Mouse (Mus musculus): ENCODE measurements around the gene Ttll1.
A peak's percentile ranks its signal among the peaks of the same experiment; 100 is the strongest.

Gene Ttll1

GRCm38 (mm10) chr15:83510805-83511405 lies at the start of gene Ttll1:
Gene Ttll1 (minus strand): TSS chr15:83510893.
- DNase-seq (ENCODE audit: low spot score in 2 of 2), result peak; percentile 91 to 93

DNA sequence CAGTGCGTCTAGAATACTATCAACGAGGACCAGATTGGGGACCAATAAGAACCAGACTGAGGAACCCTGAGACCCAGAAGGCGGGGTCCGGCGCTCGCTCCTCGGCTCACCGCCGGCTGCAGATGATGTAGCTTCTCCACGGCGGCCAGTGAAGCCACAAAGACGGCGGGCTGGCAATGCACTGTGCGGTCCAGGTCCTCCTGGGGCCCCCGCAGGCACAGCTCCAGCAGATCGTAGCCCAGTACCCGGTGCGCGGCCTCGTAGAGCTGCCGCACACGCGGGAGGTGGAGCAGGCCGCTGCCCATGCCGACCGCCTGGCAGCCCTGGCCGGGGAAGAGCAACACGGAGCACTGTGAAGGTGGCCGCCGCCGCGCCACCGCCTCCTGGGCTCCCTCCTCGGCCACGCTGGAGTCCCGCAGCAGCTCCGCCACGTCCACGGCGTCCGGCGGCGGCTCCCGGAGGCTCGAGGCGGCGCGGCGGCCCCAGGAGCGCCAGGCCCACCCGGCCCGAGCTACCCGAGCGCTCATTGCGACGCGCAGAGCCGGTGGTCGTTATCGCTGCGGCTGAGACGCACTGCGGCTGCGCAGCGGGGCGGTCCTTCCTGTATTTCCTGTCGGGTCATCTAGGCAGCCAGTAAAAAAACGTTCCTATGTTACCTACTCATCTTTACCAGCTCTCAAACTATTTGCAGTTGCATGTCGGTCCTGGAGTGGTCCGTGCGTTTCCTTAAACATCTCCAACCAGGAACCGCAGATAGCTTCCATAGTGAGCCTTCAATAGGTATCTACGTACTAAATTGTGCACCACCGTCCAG lies 44.7 kb upstream of the Ttll1 start:
- DNase-seq (ENCODE audit: low spot score in 2 of 2), result peak; percentile 78 to 83

GRCm38 (mm10) chr15:83553831-83554230 lies 43.1 kb upstream of the Ttll1 start:
- no peak for DNase-seq (ENCODE audit: low spot score in 2 of 2)

GRCm38 (mm10) chr15:83550137-83550536 lies 39.4 kb upstream of the Ttll1 start:
- no peak for DNase-seq (ENCODE audit: low spot score in 2 of 2)

DNA sequence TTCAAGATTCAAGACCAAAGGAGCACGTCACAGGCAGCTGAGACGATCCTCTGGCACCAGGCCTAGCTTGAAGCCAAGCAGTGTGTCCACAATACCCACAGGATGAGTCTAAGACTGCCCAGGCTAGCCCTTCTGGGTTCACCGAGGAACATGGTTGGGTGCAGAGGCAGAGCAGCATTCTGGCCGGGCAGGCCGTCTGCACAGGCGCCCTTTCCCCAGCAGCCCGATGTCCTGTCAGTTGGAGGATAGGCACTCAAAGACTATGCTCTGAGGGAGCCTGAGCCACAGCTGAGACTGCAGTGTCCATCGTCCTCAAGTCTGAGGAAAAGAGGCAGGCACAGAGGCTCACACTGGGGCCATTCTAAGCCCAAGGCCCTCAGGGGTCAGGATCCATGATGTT lies 36.5 kb upstream of the Ttll1 start:
- DNase-seq (ENCODE audit: low spot score in 2 of 2), result no peak

DNA sequence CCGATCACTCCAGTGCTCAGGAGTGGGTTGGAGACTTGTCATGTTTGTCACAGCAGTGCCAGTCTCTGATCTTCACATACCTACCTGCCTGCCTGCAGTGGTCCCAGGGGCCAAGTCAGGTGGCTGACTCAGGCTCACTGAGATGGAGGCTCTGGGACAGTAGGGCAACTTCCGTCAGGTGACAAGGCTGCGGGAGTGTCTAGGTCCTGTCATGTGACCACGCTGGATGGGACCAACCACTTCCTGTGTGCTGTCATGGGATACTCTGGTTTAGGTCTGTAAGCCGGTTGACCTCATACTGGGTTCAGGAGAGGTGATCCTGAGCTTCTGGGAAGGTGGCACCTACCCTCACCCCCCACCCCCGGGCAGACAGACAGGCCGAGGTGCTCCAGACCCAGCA lies 35.3 kb upstream of the Ttll1 start:
- no peak for DNase-seq (ENCODE audit: low spot score in 2 of 2)

DNA sequence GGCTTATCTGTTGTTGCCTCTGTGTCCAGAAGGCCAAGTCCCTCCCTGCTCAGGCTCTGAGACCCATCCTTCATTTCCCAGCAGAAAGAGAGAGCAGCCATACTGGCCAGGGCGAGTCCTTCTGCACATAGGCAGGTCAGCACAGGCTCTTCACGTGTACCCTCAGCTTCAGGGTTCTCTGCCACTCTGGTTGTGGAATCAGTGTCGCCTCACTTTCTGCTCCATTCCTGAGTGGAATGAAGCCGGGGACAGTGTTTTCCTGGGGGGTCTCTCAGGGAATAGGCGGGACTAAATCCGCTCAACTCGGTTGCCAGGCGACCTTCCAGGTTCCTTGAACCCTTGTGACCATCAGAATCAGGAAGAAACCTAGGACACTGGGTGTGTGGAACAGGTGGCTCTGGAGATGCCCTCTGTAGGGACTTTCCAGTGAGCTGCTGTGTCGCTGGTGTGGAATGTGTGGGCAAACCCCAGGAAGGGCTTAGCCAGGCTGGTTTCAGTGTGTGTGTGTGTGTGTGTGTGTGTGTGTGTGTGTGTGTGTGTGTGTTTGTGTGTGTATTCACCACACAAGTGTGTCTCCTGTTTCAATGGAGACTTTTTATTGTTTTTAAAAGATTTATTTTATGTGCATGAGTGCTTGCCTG lies 31.1 kb upstream of the Ttll1 start:
- no peak for DNase-seq (ENCODE audit: low spot score in 2 of 2)

GRCm38 (mm10) chr15:83539905-83540304 lies 29.2 kb upstream of the Ttll1 start:
- no peak for DNase-seq (ENCODE audit: low spot score in 2 of 2)

DNA sequence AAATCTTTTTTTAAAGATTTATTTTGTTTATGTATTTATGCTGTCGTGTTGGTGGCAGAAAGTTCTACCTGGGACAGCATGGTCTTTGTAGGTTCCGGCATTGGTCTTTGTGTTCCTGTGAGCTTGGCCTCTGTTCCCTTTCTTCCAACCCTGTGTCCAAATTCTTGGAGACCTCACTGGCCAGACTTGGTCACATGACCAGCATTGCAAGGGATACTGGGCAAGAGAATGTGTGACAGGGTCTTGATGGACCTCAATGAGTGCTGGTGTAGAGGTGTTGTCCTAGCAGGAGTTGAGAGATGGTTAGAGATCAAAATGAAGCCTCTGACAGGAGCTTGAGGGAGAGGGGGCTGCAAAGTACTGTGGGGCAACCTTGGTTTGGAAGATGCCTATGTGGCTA lies 28.2 kb upstream of the Ttll1 start:
- DNase-seq (ENCODE audit: low spot score in 2 of 2), result no peak

GRCm38 (mm10) chr15:83535890-83536231 lies 25.2 kb upstream of the Ttll1 start:
- no peak for DNase-seq (ENCODE audit: low spot score in 2 of 2)

GRCm38 (mm10) chr15:83534960-83535889 lies 24.5 kb upstream of the Ttll1 start:
- no peak for DNase-seq (ENCODE audit: low spot score in 2 of 2)

- DNase-seq (ENCODE audit: low spot score in 2 of 2), result no peak
These were observed 21.9 kb upstream of the Ttll1 start for GRCm38 (mm10) chr15:83532606-83533005.

GRCm38 (mm10) chr15:83531961-83532469 lies 21.3 kb upstream of the Ttll1 start:
- DNase-seq (ENCODE audit: low spot score in 2 of 2), result no peak

GRCm38 (mm10) chr15:83530688-83531087 lies 20.0 kb upstream of the Ttll1 start:
- DNase-seq (ENCODE audit: low spot score in 2 of 2), result no peak

DNA sequence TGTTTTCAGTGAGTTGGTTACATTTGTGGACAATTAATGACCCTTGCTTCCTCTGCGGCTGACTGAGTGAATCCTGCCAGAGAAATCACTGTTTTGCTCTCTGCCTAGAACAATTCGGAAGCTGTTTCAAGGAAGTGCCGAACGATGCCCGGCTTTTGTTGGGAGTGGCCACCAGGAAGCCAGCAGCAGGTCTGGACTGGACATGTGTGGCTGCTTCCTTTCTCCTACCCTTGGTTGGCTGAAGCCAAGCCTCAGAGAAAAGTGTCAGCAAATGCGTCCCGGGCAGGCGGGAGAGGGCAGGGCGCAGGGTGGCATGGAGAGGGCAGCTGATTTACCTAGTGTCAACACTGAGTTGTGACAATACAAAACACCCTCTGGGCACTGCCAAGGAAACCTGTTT lies 19.5 kb upstream of the Ttll1 start:
- DNase-seq (ENCODE audit: low spot score in 2 of 2), result no peak

- DNase-seq (ENCODE audit: low spot score in 2 of 2), result no peak
These were observed 19.1 kb upstream of the Ttll1 start for GRCm38 (mm10) chr15:83529765-83530164.

DNA sequence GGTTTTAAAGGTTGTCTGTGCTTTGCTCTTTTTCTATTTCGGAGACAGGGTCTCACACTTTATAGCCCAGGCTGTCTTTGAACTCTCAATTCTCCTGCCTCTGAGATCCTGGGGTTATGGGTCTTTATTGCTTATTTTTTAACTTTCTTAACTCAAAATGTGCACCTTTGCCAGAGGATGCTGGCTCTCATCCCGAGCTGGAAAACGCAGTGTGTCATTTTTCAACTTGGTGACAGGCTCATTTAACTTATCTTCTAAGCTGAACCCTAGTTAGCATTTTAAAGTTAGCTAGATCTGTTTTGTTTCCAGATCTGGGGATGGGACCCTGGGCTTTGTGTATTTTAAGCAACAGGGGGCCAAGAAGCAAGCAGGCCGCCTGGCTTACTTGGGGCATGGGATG lies 18.2 kb upstream of the Ttll1 start:
- no peak for DNase-seq (ENCODE audit: low spot score in 2 of 2)

DNA sequence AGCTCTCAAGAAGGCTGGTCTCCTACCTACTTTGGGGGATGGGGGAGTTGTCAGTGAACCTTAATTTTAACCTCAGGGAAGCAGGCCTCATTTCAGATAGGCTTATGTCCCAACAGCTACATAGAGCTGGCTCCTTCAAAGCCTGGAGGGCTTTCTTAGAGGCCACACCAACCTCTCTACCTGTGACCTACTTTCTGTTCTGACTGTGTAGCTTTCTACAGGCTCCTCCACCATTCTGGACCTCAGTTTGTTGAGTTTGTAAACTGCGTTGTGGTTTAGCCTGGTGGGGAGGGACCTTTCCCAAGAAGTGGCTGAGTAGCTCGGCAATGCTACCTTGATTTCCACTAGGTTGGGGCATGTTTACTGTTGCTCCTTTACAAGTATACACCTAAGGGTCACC lies 17.1 kb upstream of the Ttll1 start:
- no peak for DNase-seq (ENCODE audit: low spot score in 2 of 2)

GRCm38 (mm10) chr15:83527092-83527437 lies 16.4 kb upstream of the Ttll1 start:
- DNase-seq (ENCODE audit: low spot score in 2 of 2), result no peak

DNA sequence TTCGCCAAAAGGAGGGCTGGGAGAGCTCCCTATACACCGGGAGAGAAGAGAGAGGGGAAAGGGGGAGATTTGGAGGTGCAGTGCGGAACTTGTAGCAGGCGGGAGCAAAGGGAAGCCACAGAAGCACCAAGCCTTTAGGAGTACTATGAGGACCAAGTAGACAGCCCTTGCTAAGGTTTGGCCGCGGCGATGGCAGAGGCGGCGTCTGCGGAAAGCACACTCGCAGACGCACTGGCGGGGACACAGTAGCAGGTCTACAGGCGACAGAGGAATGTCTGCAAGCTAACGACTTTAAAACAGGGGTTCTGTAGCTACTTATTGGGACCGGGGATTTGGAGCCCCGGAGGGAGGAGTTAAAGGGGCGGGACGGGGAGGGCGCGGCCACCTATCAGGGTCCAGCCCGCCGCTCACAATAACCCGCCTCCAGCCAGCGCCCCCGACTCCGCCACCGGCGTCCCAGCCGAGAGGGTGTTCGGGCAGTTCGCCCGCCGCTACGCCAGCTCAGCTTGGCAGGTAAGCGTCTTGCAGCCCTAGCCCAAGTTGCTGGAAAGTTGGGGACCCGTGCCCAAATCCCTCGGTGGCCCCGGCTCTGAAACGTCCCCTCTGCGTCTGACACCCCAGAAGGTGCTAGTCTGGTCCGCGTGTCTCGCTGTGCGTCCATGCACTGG lies 15.9 kb upstream of the Ttll1 start, which contains the start of gene Bik:
Gene Bik (plus strand): TSS at position 439 of the 668 bp plus-strand sequence.
- no peak for DNase-seq (ENCODE audit: low spot score in 2 of 2)

GRCm38 (mm10) chr15:83524333-83524729 lies 13.6 kb upstream of the Ttll1 start:
- no peak for DNase-seq (ENCODE audit: low spot score in 2 of 2)

All from frontal cortex, postnatal 10 days (tissue).